Mouse (Mus musculus) olfactory bulb, adult 2 months (tissue): Measurements from ENCODE around the gene Thrsp.

Experiments
- CTCF ChIP-seq: fragments of 200-500 bp; IDR thresholded peaks from 2 replicates; pipeline ENCODE4 v1.5.1; 2012; ENCODE audit warnings: low read depth, mild to moderate bottlenecking, low read length, moderate library complexity; ENCODE audit not compliant: insufficient read depth
- POLR2A ChIP-seq: fragments of 200-500 bp; IDR thresholded peaks from 2 replicates; pipeline ENCODE4 v1.6.1; 2012; ENCODE audit warnings: mild to moderate bottlenecking, low read depth, low read length, moderate library complexity; ENCODE audit not compliant: insufficient read depth

DNA sequence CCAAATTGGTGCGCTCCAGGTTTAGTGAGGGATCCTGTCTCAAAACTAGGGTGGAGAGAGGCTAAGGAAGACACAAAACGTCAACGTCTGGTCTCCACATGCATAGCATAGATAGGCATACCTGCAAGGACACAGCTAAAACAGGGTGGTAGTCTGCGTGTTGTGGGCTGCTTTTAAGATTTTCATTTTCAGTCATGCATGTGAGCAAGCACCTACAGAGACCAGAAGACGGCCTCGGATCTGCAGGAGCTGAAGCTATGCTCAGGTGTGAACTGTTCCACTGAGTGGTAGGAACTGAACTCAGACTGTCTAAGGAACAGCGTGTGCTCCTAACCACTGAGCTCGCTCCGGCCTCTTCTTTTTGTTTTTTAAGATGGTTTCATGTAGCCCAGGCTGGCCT lies 42.4 kb downstream of the Thrsp start:
- TF ChIP-seq POLR2A: no peak
- no peak for TF ChIP-seq CTCF
